Comparison of ENCODE assay signal across 29 mouse cellular contexts in genomic region chr6:38458075-38458474, GRCm38 (mm10).
"Had no signal": no experiment of that assay in that cellular context is flagged by ENCODE, and none has a peak within 500 bp of the region (broad histone marks: within the 10 kb centered on the region; RNA-seq: fewer than 3 reads in every experiment).

No protein-coding gene starts in this region.

- H3K4me2 ChIP-seq: limb, embryonic 12.5 days; limb, embryonic 13.5 days; limb, embryonic 15.5 days; liver, embryonic 11.5 days; liver, embryonic 12.5 days; liver, embryonic 13.5 days; liver, embryonic 15.5 days; lung, embryonic 14.5 days; lung, embryonic 15.5 days; midbrain, embryonic 11.5 days; midbrain, embryonic 12.5 days; midbrain, embryonic 13.5 days; midbrain, embryonic 15.5 days; neural tube, embryonic 12.5 days had no signal

- H3K9me3 ChIP-seq: limb, embryonic 10.5 days; limb, embryonic 12.5 days; limb, embryonic 13.5 days; limb, embryonic 15.5 days; liver, embryonic 12.5 days; liver, embryonic 13.5 days; liver, embryonic 15.5 days; lung, embryonic 15.5 days; megakaryocyte, embryonic 14.5 days; midbrain, embryonic 10.5 days; midbrain, embryonic 12.5 days; midbrain, embryonic 13.5 days; midbrain, embryonic 15.5 days; neural tube, embryonic 12.5 days had no signal

- H3K27me3 ChIP-seq: limb, embryonic 12.5 days; limb, embryonic 13.5 days; limb, embryonic 15.5 days; liver, embryonic 12.5 days; liver, embryonic 13.5 days; liver, embryonic 15.5 days; lung, embryonic 15.5 days; megakaryocyte, embryonic 14.5 days; midbrain, embryonic 12.5 days; midbrain, embryonic 13.5 days; midbrain, embryonic 15.5 days; neural tube, embryonic 12.5 days had no signal

- H3K9ac ChIP-seq: limb, embryonic 12.5 days; limb, embryonic 13.5 days; limb, embryonic 15.5 days; liver, embryonic 12.5 days; liver, embryonic 13.5 days; liver, embryonic 14.5 days; liver, embryonic 15.5 days; liver, postnatal 0 days; lung, embryonic 14.5 days; lung, embryonic 15.5 days; midbrain, embryonic 12.5 days; midbrain, embryonic 13.5 days; midbrain, embryonic 15.5 days; neural tube, embryonic 12.5 days had no signal

- H3K27ac ChIP-seq: left cerebral cortex, adult 2 months; limb, embryonic 10.5 days; limb, embryonic 12.5 days; limb, embryonic 13.5 days; limb, embryonic 15.5 days; liver, embryonic 12.5 days; liver, embryonic 13.5 days; liver, embryonic 14.5 days; liver, embryonic 15.5 days; lung, embryonic 15.5 days; macrophage; midbrain, embryonic 10.5 days; midbrain, embryonic 12.5 days; midbrain, embryonic 13.5 days; midbrain, embryonic 15.5 days; neural tube, embryonic 12.5 days had no signal

- H3K4me1 ChIP-seq: limb, embryonic 10.5 days; limb, embryonic 12.5 days; limb, embryonic 13.5 days; limb, embryonic 15.5 days; liver, embryonic 13.5 days; liver, embryonic 15.5 days; lung, embryonic 15.5 days; megakaryocyte, embryonic 14.5 days; midbrain, embryonic 10.5 days; midbrain, embryonic 12.5 days; midbrain, embryonic 13.5 days; midbrain, embryonic 15.5 days; neural tube, embryonic 12.5 days had no signal

- ATAC-seq: liver, embryonic 12.5 days; liver, postnatal 0 days; midbrain, embryonic 13.5 days; midbrain, embryonic 15.5 days; midbrain, embryonic 16.5 days had no signal

- H3K4me3 ChIP-seq: left cerebral cortex, adult 2 months; limb, embryonic 10.5 days; limb, embryonic 12.5 days; limb, embryonic 13.5 days; limb, embryonic 15.5 days; liver, embryonic 12.5 days; liver, embryonic 13.5 days; liver, embryonic 15.5 days; lung, embryonic 15.5 days; megakaryocyte, embryonic 14.5 days; midbrain, embryonic 10.5 days; midbrain, embryonic 12.5 days; midbrain, embryonic 13.5 days; midbrain, embryonic 15.5 days; myocyte; neural tube, embryonic 12.5 days had no signal

- DNase-seq: left cerebral cortex, postnatal 4 days; liver; liver, embryonic 13.5 days; liver, postnatal 0 days; lung, embryonic 14.5 days; lung, postnatal 10 days; lung, postnatal 14 days; lung, postnatal 4 days; midbrain, embryonic 14.5 days had no signal
